Mouse (Mus musculus): ENCODE measurements around the gene Pus3.
A peak's percentile ranks its signal among the peaks of the same experiment; 100 is the strongest.

Gene Pus3

DNA sequence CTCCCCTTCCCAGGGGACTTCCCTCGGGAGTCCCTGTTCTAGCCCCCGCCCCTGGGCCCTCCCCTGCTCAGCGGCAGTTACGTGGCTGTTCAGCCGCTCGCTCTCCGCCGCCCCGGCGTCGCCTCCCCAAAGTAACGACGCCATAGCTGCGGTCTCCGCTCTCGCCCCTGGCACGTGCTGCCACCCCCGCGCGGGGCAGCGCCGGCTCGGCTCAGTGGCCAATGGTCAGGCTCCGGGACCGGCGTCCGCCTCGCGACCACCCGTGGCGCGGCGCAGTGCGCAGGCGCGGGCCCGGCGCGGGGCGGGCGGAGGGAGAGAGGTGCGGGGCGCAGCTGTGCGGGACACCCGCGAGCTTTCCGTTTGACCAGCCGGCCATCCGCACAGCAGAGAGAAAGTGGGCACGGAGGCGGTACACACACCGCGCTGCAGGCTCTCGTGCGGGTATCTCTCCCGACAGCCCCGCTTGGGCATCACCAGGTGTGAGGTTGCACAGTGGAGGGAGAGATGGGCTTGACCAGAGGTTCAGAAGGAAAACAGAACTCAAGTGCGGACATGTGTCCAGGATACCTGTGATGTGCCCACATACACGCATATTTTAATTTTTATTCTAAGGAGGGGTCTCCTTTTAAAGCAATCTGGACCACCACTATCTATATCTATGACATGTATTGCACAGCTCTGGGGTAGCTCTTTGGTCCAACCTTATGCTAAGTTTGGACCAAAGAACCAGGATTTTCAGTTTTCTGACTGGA is at the start of gene Pus3, which contains the start of gene Ddx25:
Gene Pus3 (plus strand): TSS at position 339 of the 752 bp plus-strand sequence.
Gene Ddx25 (minus strand): TSS at position 272 of the 752 bp plus-strand sequence.
- DNase-seq (ENCODE audit: low spot score in 2 of 2) = peak in 1 of 2 experiments; percentile 60

GRCm38 (mm10) chr9:35513900-35514299 is 44.5 kb upstream of the Pus3 start:
- no peak for DNase-seq (ENCODE audit: low spot score in 2 of 2)

DNA sequence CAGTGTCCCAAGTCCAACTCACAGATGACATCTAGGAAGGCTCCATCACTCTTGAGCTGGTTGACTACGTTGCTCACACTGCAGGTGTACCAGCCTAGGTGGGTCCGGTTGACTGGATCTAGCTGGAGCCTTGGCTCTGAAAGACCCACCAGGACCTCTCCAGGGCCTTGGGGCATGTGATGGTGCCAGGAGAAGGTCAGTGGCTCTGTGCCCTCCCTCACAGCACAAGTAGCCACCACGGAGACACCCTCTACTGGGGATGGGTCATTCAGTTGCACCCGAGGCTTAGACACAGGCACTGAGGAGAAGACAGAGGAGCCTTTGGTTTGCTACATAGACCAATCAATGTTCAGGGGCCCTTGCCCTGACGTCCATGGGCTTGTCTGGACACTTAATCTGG is 42.2 kb upstream of the Pus3 start:
- DNase-seq (ENCODE audit: low spot score in 2 of 2) = no peak

GRCm38 (mm10) chr9:35516711-35517110 is 41.7 kb upstream of the Pus3 start:
- no peak for DNase-seq (ENCODE audit: low spot score in 2 of 2)

GRCm38 (mm10) chr9:35518169-35518568 is 40.2 kb upstream of the Pus3 start, which contains the start of gene Gm1113:
Gene Gm1113 (minus strand): TSS chr9:35518269.
- DNase-seq (ENCODE audit: low spot score in 2 of 2) = no peak

DNA sequence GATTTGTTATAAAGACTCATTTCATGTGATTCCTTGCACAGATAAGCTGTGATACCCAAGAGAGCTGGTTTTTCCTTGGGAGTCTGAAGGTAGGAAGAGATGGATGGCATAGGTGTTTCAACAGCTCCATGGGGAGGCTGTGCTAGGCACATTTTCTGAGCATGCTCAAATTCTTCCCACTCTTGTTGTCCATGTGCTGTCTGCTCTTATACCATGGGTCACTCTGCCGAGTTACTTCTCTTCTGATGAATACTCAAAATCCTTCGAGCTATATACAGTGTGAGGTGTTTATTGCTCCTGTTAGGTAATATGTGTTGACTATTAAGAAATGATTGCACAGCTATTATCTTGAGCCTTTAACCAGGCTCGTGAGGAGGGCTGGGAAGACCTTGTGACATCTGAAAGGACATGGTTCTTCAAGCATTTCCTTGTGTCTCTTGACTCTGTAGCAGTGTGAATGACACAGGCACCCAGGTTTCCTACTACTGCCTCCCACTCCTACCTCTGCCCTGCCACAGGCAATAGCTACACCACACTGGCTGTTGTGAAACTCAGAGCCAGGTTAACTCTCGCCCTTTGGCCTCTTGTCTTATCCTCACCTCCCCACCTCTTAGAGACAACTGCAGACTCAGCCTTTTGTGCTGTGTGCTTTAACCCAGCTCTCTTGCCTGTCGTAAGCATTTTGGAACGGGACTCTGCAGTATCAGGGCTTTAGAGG is 37.6 kb upstream of the Pus3 start:
- no peak for DNase-seq (ENCODE audit: low spot score in 2 of 2)

GRCm38 (mm10) chr9:35522241-35522640 is 36.2 kb upstream of the Pus3 start:
- no peak for DNase-seq (ENCODE audit: low spot score in 2 of 2)

DNA sequence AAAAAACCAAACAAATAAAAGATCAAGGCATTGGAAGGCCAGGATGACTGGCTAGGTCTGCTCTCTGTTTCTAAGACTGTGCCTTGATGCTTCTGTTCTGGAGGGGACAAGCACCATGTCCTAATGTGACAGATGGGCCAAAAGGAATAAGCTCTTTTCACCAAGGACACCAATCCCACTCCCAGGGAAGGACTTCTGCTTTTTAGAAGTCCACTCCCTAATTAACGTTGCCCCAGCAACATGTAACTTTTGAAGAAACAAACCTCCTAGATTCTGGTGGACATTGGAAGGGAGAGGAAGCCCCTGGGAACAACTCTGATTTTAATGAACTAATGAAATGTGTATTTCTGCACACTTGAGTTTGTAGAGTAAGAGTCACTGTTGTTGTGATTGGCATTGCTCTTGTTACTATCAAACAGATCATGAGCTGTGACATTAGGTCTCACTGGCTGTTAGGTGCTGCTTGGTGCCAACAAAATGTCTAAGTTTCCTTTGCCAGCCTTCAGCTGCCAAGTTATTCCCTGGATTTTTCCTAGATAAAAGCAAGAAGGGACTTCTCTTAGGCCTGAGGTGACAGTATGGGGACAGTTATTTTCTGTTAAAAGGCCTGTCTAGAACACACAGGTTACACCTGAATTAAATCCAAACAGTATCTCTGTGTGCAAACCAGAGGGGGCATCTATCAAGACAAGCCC is 35.4 kb upstream of the Pus3 start:
- DNase-seq (ENCODE audit: low spot score in 2 of 2) = no peak

DNA sequence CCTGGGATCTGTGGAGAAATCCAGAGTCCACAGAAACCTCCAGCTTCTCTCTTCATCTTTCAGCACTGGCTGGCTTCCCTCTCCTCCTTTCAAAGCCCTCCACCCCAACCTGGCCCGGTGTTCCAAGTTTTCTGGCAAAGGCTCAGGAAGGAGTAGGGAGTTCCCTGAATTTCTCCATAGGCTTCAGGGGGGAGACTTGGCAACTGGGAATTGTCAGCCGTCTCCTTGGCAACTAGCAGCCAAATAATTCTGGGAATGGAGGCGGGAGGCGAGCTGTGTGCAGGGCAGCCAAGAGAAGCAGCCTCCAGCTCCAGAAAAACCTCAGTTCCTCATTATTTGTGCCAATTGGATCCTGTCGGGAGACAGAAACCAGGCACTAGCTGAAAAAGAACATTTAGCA is 34.9 kb upstream of the Pus3 start:
- DNase-seq (ENCODE audit: low spot score in 2 of 2) = no peak

- DNase-seq (ENCODE audit: low spot score in 2 of 2) = peak; percentile 48 to 74
Measured at GRCm38 (mm10) chr9:35523941-35524411, 34.4 kb upstream of the Pus3 start.

GRCm38 (mm10) chr9:35529141-35529540 is 29.3 kb upstream of the Pus3 start:
- DNase-seq (ENCODE audit: low spot score in 2 of 2) = no peak

DNA sequence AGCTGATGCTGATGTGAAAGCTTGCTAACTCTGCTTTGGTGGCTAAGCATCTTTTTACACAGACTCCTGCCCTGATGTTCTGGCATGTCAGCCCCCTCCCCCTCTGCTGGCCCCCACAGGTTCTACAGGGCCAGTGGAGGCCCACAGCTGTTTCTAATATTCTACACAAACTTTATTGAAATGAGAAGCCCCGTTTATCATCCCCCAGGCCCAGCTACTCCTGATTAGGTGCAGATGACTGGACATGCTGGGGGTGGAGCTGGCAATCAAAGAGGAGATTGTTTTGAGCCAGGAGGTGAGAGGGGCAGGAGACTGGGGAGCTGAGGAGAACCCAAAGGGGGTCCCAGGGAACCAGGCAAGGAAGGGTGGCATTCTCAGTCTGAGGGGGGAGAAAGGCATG is 28.6 kb upstream of the Pus3 start:
- DNase-seq (ENCODE audit: low spot score in 2 of 2) = no peak

DNA sequence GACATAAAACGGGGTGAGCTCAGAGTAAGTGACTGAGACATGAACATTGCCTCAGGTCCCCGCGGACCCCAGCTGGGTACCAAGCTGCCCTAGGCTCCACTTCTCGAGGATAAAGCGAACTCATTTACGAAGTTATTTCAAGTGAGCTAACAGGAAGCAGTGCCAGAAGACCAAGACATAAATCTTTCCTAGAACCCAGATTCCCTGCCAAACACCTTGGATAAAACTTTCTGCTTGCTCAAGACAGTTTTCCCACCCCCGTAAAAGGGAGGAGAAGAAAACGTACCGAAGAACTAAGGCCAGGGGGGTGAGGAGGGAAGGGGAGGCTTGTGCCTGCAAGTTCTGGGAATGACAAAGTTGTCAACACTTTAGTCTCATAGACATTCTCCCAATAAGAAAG is 25.1 kb upstream of the Pus3 start:
- DNase-seq (ENCODE audit: low spot score in 2 of 2) = no peak

GRCm38 (mm10) chr9:35535110-35535509 is 23.3 kb upstream of the Pus3 start:
- peak in 1 of 2 experiments; percentile 21 for DNase-seq (ENCODE audit: low spot score in 2 of 2)

- DNase-seq (ENCODE audit: low spot score in 2 of 2) = no peak
Measured at GRCm38 (mm10) chr9:35535876-35536275, 22.5 kb upstream of the Pus3 start.

- DNase-seq (ENCODE audit: low spot score in 2 of 2) = no peak
Measured at GRCm38 (mm10) chr9:35539001-35539750, 19.2 kb upstream of the Pus3 start.

- no peak for DNase-seq (ENCODE audit: low spot score in 2 of 2)
Measured at GRCm38 (mm10) chr9:35541024-35541423, 17.4 kb upstream of the Pus3 start.

DNA sequence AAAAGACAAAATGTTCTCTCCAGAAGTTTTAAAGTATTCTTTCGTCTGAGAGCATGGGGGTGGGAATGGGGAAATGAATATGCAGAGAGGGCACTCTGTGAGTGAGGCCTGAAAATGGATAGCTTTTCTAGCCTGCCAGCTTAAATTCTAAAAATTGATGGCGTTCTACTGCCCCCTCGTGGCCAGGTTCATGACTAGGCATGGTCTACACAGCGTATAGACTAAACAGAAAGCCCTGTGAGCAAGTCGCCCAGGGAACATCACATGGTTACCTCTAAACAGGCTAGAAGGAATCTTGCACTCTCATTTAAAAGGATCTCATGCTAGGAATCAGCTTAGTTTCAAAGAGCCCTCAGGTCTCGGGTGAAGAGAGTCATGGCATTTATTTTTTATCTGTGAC is 16.9 kb upstream of the Pus3 start:
- peak; percentile 74 to 91 for DNase-seq (ENCODE audit: low spot score in 2 of 2)

DNA sequence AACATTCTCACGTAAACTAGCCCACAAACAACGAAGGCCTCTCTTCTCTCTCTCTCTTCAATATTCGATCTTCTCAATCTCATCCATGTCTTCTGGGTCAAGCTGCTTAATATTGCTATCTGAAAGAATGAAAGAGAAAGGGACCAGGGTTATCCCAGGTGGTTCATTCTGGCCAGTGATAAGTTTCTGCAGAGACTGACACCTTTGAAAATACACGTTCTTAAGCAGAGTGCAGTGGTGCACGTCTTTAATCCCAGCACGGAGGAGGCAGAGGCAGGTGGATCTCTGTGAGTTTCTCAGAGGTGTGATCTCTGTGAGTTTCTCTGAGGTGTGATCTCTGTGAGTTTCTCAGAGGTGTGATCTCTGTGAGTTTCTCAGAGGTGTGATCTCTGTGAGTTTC is 16.5 kb upstream of the Pus3 start:
- DNase-seq (ENCODE audit: low spot score in 2 of 2) = no peak

- DNase-seq (ENCODE audit: low spot score in 2 of 2) = no peak
Measured at GRCm38 (mm10) chr9:35543099-35543860, 15.1 kb upstream of the Pus3 start.

- DNase-seq (ENCODE audit: low spot score in 2 of 2) = no peak
Measured at GRCm38 (mm10) chr9:35544666-35545065, 13.7 kb upstream of the Pus3 start.

All from spleen, postnatal 4 days (tissue).